Mouse (Mus musculus): ENCODE results near the gene Mgat2.

The Mgat2 gene

DNA sequence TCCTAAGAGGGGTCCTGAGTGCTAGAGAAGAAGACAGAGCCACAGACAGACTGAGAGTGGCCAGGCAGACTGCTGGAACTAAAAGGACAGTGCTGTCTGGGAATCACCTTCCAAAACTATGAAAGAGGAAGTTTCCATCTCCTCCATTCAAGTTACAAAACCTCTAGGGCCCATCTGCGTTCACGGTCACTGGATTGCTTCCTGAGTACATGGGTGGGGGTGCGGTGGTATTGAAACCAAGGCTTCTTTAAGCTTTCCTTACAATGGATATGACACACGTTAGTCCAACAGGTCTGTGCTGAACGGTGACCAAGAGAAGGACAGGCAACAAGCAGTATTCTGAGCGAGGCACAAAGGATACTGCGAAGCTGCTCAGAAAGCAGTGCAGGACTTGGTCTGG lies 30.4 kb downstream of the Mgat2 start:
- DNase-seq, result no peak

DNA sequence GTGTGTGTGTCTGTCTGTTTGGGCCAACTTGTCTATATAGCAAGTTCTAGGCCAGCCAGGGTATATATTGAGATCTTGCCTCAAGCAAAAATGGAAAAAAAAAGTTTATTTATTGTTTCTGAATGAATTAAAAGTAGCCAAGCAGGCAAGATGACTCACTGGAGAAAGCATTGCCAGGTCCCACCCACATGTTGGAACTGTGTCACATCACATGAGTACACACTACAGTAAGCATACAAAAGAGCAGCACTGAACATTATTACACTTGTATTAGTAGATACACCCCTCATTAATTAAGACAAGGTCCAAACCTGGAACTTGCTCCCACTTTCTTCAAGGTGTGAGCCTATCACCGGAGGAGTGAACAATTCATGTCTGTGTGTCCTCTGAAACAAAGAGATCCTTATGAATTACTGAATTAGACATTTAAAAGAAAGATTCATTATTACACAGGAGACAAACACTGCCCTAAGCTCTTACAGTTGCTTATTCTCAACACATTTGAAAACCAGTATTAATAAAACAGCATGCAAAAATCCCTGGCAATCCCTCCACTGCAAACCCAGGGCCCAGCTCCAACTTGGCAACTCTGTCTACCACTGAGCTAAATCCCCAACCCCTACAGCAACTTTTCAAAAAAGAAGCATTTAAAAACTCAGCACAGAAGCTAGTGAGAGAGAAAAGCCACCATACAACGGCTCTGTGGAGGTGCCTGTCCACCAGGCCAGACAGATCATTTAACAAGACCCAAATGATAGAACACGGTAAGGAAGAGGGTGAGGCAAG lies 31.2 kb downstream of the Mgat2 start:
- DNase-seq, result no peak

DNA sequence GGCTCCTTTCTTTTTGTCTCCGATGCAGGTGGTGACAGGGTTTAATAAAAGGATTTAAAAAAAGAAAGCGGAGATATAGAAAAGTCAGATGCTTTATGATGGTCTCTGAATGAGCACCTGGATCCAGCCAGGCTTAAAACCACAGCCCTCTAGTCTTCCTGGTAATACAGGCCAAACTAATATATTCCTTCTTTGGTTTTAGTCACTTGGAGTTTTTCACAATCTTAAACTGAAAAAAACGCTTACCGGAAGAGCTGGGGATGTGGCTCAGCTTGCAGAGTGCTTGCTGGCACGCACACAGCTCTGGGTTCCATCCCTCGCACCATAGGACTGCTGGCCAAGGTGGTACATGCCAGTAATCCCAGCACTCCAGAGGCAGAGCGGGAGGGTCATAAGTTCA lies 32.6 kb downstream of the Mgat2 start:
- no peak for DNase-seq

DNA sequence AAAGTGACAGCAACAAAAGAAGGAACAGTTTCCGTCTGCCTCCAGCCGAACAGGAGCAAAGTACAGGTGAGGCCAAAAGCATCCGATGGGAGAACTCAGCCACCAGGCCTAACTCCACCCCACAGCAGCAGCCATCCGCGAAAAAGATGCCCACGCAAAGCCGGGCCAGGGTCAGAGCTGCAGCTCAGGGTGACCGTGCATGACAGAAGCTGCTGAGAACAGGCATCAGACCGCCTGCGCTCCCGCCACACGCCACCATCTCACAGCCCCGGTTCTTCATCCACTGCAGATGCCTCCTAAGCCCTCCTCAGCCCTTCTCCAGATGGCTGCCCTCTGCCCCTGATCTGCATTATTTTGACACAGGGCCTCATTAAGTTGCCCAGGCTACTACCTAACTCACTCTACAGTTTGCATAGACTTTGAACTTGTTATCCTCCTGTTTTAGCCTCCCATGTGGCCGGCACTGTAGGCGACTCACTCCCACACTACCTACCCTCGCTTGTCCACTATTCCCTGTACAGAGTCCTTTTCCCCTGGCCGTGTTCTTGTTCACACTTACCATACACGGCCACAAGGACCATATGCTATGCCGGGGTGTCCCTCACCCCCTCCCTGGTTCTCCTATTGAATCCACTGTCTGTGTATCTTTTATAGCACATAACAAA lies 36.8 kb downstream of the Mgat2 start:
- DNase-seq, result no peak

DNA sequence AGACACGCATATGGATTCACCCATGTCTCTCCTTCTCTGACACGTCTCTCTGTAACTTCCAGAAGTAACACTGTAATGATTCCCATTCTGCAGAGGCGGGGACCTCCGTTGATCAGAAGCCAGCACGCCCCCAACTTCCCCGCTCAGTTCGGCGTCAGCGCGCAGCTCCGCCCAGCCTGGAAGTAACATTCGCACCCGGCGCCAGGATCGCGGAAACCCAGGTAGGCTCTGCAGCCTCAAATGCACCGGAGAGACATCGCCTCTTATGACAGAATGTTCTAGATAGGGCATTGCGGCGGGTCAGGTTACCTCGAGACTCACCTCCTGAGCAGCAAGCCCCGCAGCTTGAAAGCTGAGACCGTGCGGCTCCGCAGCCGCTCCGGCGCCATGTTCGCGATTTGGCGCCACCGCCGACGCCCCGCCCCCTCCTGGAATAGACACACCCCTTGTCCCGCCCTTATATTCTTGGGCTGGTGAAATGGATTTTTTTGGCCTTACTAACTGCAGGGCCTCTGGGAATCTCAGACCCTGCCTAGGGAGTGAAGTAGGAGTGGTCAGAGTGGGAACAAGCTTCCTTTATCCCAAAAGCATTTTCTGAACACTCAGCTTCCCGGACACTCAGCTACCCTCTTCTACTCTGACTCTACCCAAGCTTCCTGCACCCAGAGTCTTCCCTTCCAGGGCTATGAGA lies 44.0 kb downstream of the Mgat2 start, which contains the start of gene Pole2:
Gene Pole2 (minus strand): TSS at position 420 of the 691 bp plus-strand sequence.
- DNase-seq, result peak; percentile 87

DNA sequence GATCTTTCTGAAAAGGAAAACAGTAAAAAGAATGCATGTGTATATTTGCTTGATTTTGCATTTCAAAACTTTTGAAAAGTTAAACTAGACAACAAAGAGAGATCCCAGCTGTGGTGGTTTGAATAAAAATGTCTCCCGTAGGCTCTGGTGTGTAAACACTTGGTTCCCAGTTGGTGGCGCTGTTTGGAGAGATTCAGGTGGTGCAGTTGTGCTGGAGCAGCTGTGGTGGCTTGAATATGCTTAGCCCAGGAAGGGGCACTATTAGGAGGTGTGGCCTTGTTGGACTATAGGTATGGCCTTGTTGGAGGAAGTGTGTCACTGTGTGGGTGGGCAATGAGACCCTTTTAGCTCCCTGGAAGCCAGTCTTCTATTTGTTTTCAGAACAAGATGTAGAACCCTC lies 45.3 kb downstream of the Mgat2 start:
- DNase-seq, result peak; percentile 51

DNA sequence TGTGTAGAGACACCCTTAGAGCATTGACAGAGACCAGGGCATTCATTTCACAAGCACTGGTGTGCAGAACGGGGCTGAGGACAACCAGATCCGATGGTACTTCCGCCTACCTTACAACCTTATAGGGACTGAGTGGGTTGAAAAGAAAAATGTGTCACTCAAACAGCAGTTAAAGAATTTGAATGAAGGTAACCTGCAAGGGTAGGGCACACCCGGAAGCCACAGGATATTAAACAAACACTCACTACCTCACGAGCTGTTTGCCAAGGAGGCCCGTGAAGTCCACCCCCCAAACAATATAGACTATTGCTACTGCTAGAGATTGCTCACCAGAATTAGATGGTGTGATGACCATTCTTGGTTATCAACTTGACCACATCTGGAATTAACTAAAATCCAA lies 51.8 kb downstream of the Mgat2 start:
- no peak for DNase-seq
